Mouse (Mus musculus) G1E (cell line): ENCODE measurements at regions not wholly inside any gene's neighbourhood (a gene's known extent, or its start where the extent isn't known, plus 50 kb on each side); places are given as distances from the start of the nearest gene placed in this dataset.

Experiments
- CTCF ChIP-seq: IDR thresholded peaks from 2 replicates; pipeline ENCODE4 v1.5.1; 2012; ENCODE audit warnings: low read depth, low read length, inconsistent platforms, mixed read lengths
- GATA1 ChIP-seq: IDR thresholded peaks from 2 replicates; pipeline ENCODE4 v1.6.1; 2012; ENCODE audit warnings: borderline replicate concordance, low read length, inconsistent platforms, mixed read lengths
- GATA2 ChIP-seq: IDR thresholded peaks from 2 replicates; pipeline ENCODE4 v1.6.1; 2012; ENCODE audit warnings: low read depth, low read length, inconsistent platforms, borderline replicate concordance
- TAL1 ChIP-seq: conservative IDR thresholded peaks from 2 replicates; pipeline ENCODE4 v1.6.1; 2012; ENCODE audit warnings: low read depth, low read length, inconsistent platforms, mixed read lengths

DNA sequence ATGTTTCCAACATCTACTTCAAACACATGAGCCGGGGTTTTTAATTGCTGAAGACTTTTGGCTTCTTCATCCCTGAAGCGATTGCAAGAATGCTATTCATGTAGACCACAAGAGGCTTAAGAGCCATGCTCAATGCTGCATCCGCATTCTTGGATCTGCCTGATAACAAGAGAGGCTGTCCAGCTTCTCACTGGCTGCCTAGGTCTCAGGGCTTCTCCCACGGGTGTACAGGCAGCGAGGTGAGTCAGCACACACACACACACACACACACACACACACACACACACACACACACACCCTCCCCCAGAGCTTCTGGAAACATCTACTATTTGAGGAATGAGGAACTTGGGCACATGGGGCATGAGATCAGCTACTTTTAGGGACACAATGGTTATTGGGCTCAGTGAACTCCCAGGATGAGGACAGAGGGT, 261.1 kb downstream of the Tgfb2 start:
- TF ChIP-seq CTCF (no peak), TAL1 (no peak), GATA1 (no peak), GATA2 (no peak)
